Mouse (Mus musculus): ENCODE measurements around the gene Tbc1d20. TPM values are rescaled to one million over a fixed set of nuclear protein-coding genes. Genes with fewer than 3 reads are reported as not detected.

Gene Tbc1d20
- polyA plus RNA-seq, 2 experiments, result 32.0 to 63.1 TPM

DNA sequence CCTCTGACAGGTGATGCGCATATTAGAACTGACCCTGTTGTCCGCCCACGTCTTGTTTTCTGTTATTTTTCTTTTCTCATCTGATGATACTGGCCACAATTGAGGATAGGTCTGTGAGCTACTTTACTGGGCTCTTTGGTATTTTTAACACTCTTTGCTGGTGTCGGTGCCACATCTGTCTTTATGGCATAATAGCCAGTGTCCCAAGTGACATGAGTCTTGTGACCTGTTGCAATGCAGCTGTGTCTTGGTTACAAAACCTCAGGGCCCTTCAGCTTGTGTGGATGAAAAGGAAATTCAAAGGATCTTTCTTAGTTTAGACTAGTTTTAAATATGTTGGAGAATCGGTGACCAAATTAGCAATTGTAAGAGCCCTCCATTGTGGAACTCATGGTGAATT lies 913 bp downstream of the Tbc1d20 start:
- H3K4me2 ChIP-seq (replicated peaks; ENCODE audit: low read depth, low read length, severe bottlenecking), result peak overlapping the region; percentile 83
- TF ChIP-seq POLR2A (IDR thresholded peaks at IDR 0.05; ENCODE audit: borderline replicate concordance, extremely low read depth, insufficient read depth, insufficient read length), result no peak
- H3K9me3 ChIP-seq (ENCODE audit: control insufficient read depth, low read length), result no peaks in the 10 kb centered on the region
- H3K27me3 ChIP-seq (ENCODE audit: control insufficient read depth, insufficient read depth, low read length), result no peaks in the 10 kb centered on the region
- H3K27ac ChIP-seq (replicated peaks; ENCODE audit: low read depth, low read length), result no peak overlapping the region
- H3K4me1 ChIP-seq (ENCODE audit: control insufficient read depth, insufficient read depth, low read length), result peaks cover 13% of the 10 kb centered on the region
- DNase-seq (ENCODE audit: low spot score) (no peak), ATAC-seq (ENCODE audit: low FRiP score, low read depth) (no peak)
- peak overlapping the region; percentile 79 for H3K4me3 ChIP-seq (replicated peaks; ENCODE audit: low read length)
- peak overlapping the region; percentile 84 for H3K9ac ChIP-seq (ENCODE audit: low read depth, low read length, severe bottlenecking)
- 0 out of 2 replicates have a peak, but pooled peaks cover 8% of the 10 kb centered on the region for H3K36me3 ChIP-seq (ENCODE audit: control insufficient read depth, insufficient read depth, low read length)
- WGBS, result 31% methylated on average over 5 of the region's 5 CpGs

DNA sequence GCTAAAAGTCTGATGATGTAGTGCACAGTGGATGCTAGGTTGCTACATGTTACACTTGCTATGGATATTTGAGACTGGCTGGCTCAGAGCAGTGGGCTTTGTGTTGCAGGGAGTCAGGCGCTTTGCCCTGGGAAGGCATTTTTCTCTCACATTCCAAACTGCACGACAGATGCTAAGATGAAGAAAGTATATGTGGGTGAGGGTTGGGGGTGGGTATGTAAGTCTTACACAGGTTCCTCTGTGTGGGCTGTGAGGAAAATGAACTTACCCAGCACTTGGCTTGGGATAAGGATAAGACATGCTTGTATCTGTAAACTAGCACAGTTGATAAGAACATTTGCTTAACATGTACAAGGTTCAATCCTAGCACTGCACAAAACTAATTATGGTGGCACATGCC lies 9.2 kb downstream of the Tbc1d20 start:
- DNase-seq (ENCODE audit: low spot score), result no peak
- WGBS, result 81% methylated on average over 2 of the region's 2 CpGs

DNA sequence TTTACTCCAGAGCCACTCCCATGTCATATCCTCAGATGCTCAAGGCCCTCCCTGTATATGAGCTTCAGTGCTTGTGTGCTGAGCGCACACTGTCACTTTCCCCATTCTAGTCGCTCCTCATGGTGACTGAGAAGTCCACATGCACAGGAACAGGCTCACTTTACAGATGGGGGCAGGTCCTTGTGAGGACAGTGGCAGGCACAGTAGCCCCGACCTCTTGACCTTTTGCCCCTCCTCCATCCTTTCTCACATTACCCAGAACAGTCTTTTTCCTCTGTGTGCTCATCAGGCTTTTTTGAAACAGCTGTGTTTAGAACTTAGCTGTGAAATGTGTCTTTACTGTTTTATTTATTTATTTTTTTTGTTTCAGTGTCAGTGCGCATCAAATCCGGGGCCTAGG lies 10.2 kb downstream of the Tbc1d20 start:
- no peak for TF ChIP-seq POLR2A (IDR thresholded peaks at IDR 0.05; ENCODE audit: borderline replicate concordance, extremely low read depth, insufficient read depth, insufficient read length)
- Histone ChIP-seq H3K9ac (ENCODE audit: low read depth, low read length, severe bottlenecking) (no peak overlapping the region), H3K9me3 (ENCODE audit: control insufficient read depth, low read length) (no peaks in the 10 kb centered on the region), H3K4me2 (replicated peaks; ENCODE audit: low read depth, low read length, severe bottlenecking) (no peak overlapping the region), H3K4me1 (ENCODE audit: control insufficient read depth, insufficient read depth, low read length) (no peaks in the 10 kb centered on the region), H3K36me3 (ENCODE audit: control insufficient read depth, insufficient read depth, low read length) (peaks cover 59% of the 10 kb centered on the region), H3K27ac (replicated peaks; ENCODE audit: low read depth, low read length) (no peak overlapping the region), H3K27me3 (ENCODE audit: control insufficient read depth, insufficient read depth, low read length) (no peaks in the 10 kb centered on the region), H3K4me3 (replicated peaks; ENCODE audit: low read length) (no peak overlapping the region)
- DNase-seq (ENCODE audit: low spot score) (no peak), ATAC-seq (ENCODE audit: low FRiP score, low read depth) (no peak; the same call in 1 of the 2 replicates)
- 60% methylated on average over 5 of the region's 5 CpGs for WGBS

More for the DNA sequence above, 9.2 kb downstream of the Tbc1d20 start:
- Histone ChIP-seq H3K4me1 (ENCODE audit: control insufficient read depth, insufficient read depth, low read length) (no peaks in the 10 kb centered on the region), H3K36me3 (ENCODE audit: control insufficient read depth, insufficient read depth, low read length) (peaks cover 50% of the 10 kb centered on the region), H3K9me3 (ENCODE audit: control insufficient read depth, low read length) (no peaks in the 10 kb centered on the region), H3K27ac (replicated peaks; ENCODE audit: low read depth, low read length) (no peak overlapping the region), H3K4me2 (replicated peaks; ENCODE audit: low read depth, low read length, severe bottlenecking) (no peak overlapping the region), H3K27me3 (ENCODE audit: control insufficient read depth, insufficient read depth, low read length) (no peaks in the 10 kb centered on the region), H3K9ac (ENCODE audit: low read depth, low read length, severe bottlenecking) (no peak overlapping the region), H3K4me3 (replicated peaks; ENCODE audit: low read length) (no peak overlapping the region)
- no peak for TF ChIP-seq POLR2A (IDR thresholded peaks at IDR 0.05; ENCODE audit: borderline replicate concordance, extremely low read depth, insufficient read depth, insufficient read length)
- ATAC-seq (ENCODE audit: low FRiP score, low read depth), result no peak

GRCm38 (mm10) chr2:152305480-152305879 lies 11.9 kb downstream of the Tbc1d20 start:
- Histone ChIP-seq H3K4me1 (ENCODE audit: control insufficient read depth, insufficient read depth, low read length) (no peaks in the 10 kb centered on the region), H3K36me3 (ENCODE audit: control insufficient read depth, insufficient read depth, low read length) (peaks cover 74% of the 10 kb centered on the region), H3K27me3 (ENCODE audit: control insufficient read depth, insufficient read depth, low read length) (no peaks in the 10 kb centered on the region), H3K27ac (replicated peaks; ENCODE audit: low read depth, low read length) (no peak overlapping the region), H3K4me3 (replicated peaks; ENCODE audit: low read length) (no peak overlapping the region), H3K9ac (ENCODE audit: low read depth, low read length, severe bottlenecking) (no peak overlapping the region), H3K4me2 (replicated peaks; ENCODE audit: low read depth, low read length, severe bottlenecking) (no peak overlapping the region), H3K9me3 (ENCODE audit: control insufficient read depth, low read length) (no peaks in the 10 kb centered on the region)
- no peak for DNase-seq (ENCODE audit: low spot score)
- 97% methylated on average over 6 of the region's 6 CpGs for WGBS
- no peak for ATAC-seq (ENCODE audit: low FRiP score, low read depth)
- TF ChIP-seq POLR2A (IDR thresholded peaks at IDR 0.05; ENCODE audit: borderline replicate concordance, extremely low read depth, insufficient read depth, insufficient read length), result no peak

- no peak overlapping the region for H3K9ac ChIP-seq (ENCODE audit: low read depth, low read length, severe bottlenecking)
- no peak for DNase-seq (ENCODE audit: low spot score)
- no peaks in the 10 kb centered on the region for H3K27me3 ChIP-seq (ENCODE audit: control insufficient read depth, insufficient read depth, low read length)
- no peak overlapping the region for H3K4me2 ChIP-seq (replicated peaks; ENCODE audit: low read depth, low read length, severe bottlenecking)
- peaks cover 89% of the 10 kb centered on the region for H3K36me3 ChIP-seq (ENCODE audit: control insufficient read depth, insufficient read depth, low read length)
- H3K27ac ChIP-seq (replicated peaks; ENCODE audit: low read depth, low read length), result no peak overlapping the region
- no peaks in the 10 kb centered on the region for H3K4me1 ChIP-seq (ENCODE audit: control insufficient read depth, insufficient read depth, low read length)
- no peak for ATAC-seq (ENCODE audit: low FRiP score, low read depth)
- WGBS, result 98% methylated on average over 3 of the region's 3 CpGs
- TF ChIP-seq POLR2A (IDR thresholded peaks at IDR 0.05; ENCODE audit: borderline replicate concordance, extremely low read depth, insufficient read depth, insufficient read length), result no peak
- H3K4me3 ChIP-seq (replicated peaks; ENCODE audit: low read length), result no peak overlapping the region
- H3K9me3 ChIP-seq (ENCODE audit: control insufficient read depth, low read length), result no peaks in the 10 kb centered on the region
Observed at GRCm38 (mm10) chr2:152307186-152307585, 13.6 kb downstream of the Tbc1d20 start.

DNA sequence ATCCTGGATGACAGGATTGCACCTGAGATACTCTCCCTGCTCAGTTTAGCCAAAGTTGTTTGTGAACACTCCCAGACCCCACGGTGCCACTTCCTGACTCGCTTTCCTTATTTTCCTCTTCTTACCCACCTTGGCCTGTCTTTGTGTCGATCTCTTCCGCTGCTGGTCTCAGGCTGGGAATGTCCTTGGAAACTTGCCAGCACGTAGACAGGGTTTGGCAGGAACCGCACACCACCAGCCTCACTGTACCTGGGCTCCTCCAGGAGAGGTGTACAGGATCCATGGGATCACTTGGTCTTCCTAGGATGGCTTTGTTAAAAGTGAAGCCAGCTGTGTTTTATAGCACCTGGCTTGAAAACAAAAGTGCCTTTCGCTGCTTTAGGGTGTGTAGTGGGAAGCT lies 19.4 kb downstream of the Tbc1d20 start:
- ATAC-seq (ENCODE audit: low FRiP score, low read depth) (no peak), DNase-seq (ENCODE audit: low spot score) (no peak)
- no peak for TF ChIP-seq POLR2A (IDR thresholded peaks at IDR 0.05; ENCODE audit: borderline replicate concordance, extremely low read depth, insufficient read depth, insufficient read length)
- no peak overlapping the region for H3K4me2 ChIP-seq (replicated peaks; ENCODE audit: low read depth, low read length, severe bottlenecking)
- H3K4me1 ChIP-seq (ENCODE audit: control insufficient read depth, insufficient read depth, low read length), result no peaks in the 10 kb centered on the region
- H3K36me3 ChIP-seq (ENCODE audit: control insufficient read depth, insufficient read depth, low read length), result peaks cover 87% of the 10 kb centered on the region
- H3K27me3 ChIP-seq (ENCODE audit: control insufficient read depth, insufficient read depth, low read length), result no peaks in the 10 kb centered on the region
- H3K9ac ChIP-seq (ENCODE audit: low read depth, low read length, severe bottlenecking), result no peak overlapping the region
- no peak overlapping the region for H3K4me3 ChIP-seq (replicated peaks; ENCODE audit: low read length)
- H3K27ac ChIP-seq (replicated peaks; ENCODE audit: low read depth, low read length), result no peak overlapping the region
- 67% methylated on average over 7 of the region's 7 CpGs for WGBS
- H3K9me3 ChIP-seq (ENCODE audit: control insufficient read depth, low read length), result no peaks in the 10 kb centered on the region
